Mouse (Mus musculus) C2C12 (cell line): ENCODE data around the gene Gucy2c.

Experiments used
- CTCF ChIP-seq: IDR thresholded peaks from one replicate; pipeline ENCODE4 v1.5.1; 2011; ENCODE audit not compliant: control insufficient read depth, insufficient read depth, insufficient read length
- MAX ChIP-seq: IDR thresholded peaks from one replicate; pipeline ENCODE4 v1.6.1; 2011; ENCODE audit warnings: mild to moderate bottlenecking, control low read depth
- MYOD1 ChIP-seq: IDR thresholded peaks from one replicate; pipeline ENCODE4 v1.6.1; 2011; ENCODE audit warnings: low read depth; ENCODE audit not compliant: control insufficient read depth, insufficient read length
- USF1 ChIP-seq: IDR thresholded peaks from one replicate; pipeline ENCODE4 v1.6.1; 2011; ENCODE audit warnings: low read depth, mild to moderate bottlenecking, control low read depth, moderate library complexity

DNA sequence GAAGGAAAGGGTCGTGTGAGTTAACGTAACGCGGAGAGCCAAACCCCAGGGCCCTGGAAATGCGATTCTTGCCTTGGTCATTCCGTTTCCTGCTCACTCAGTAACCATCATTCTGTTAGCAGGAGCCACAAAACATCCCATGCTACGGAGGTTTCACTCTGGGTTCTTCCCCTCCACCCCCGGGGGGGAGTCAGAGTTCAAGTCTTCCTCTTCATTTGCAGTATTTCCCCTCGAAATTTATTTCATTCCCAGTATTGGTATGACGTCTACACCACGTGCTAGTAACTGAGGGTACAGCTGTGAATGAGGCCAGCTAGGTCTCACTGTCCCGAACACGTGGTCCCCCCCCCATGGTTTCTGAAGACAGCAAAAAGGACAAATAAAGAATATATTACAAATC lies 28.1 kb upstream of the Gucy2c start:
- no peak for TF ChIP-seq CTCF
- no peak for TF ChIP-seq USF1
- TF ChIP-seq MAX: no peak
- TF ChIP-seq MYOD1: no peak
